Mouse (Mus musculus) G1E-ER4 (cell line): ENCODE data around the gene Serpinf1. TPM values are rescaled to one million over a fixed set of nuclear protein-coding genes. Genes with fewer than 3 reads are reported as not detected.

Experiments used
- GATA1 ChIP-seq: IDR thresholded peaks from one replicate; pipeline ENCODE4 v1.8.0; 2012; ENCODE audit warnings: low read length, inconsistent platforms
- polyA plus RNA-seq: library from polyadenylated mRNA; stranded (reverse); fragments of >175 nt; gene quantifications from 2 replicates; pipeline ENCODE4 v1.2.3, GENCODE M21; 2012

The Serpinf1 gene
- polyA plus RNA-seq, 1 experiment, result not detected

DNA sequence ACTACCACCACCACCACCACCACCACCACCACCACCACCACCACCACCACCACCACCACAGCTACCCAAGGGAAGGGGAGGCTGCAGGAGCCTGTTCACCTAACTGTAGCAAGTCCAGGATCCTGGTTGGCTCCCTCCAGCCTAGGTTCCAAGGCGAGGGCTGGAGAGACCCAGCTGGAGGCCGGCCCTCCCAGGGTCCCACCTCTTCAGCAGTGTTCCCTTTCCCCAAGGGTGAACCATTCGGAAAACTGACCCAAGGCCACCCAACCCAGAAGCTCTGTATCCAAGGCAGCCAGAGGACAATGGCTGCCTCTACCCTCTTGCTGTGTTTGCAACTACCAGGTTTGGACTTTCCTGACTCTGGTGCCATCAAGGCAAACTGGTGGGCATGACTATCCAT is 17.4 kb upstream of the Serpinf1 start:
- no peak for TF ChIP-seq GATA1

DNA sequence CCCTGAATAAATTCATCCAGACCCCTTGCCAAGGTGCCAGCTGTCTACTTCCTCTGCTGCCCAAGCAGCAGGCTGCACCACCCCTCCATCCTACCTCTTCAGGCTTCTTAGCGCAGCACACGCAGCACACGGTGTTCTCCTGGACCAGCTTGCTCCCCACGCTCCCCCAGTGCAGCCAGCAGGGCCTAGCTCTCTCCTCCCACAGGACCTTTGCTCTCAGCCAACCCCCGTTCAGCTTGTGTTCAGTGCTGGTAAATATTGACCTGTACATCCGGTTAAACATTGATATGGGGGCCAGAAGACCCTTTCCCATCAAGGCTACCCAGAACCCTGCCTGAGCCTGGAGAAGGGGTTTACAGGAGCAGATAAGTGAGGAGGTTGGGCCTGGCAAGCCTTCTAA is 16.9 kb upstream of the Serpinf1 start, which contains the start of gene Serpinf2:
Gene Serpinf2 (minus strand): TSS at position 229 of the 400 bp plus-strand sequence.
- TF ChIP-seq GATA1, result no peak

DNA sequence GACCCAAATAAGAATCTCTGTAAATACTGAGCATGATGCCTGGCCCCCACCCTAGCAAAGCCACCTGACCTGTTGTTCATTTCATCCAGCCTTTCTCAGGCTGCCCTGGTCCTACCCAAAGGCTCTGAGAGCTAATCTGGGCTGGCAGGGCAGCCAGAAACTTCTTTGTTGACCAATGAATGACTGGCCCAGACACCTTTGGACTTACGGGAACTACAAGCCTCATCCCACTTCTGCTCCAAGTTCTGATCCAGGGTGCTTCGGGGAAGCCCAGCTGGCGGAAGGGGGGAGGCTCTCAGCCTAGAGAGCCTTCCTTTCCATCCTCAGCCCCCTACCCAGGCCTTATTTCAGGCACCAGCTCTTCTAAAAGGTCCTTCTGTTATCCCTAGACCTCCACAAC is 16.3 kb upstream of the Serpinf1 start:
- TF ChIP-seq GATA1, result no peak

DNA sequence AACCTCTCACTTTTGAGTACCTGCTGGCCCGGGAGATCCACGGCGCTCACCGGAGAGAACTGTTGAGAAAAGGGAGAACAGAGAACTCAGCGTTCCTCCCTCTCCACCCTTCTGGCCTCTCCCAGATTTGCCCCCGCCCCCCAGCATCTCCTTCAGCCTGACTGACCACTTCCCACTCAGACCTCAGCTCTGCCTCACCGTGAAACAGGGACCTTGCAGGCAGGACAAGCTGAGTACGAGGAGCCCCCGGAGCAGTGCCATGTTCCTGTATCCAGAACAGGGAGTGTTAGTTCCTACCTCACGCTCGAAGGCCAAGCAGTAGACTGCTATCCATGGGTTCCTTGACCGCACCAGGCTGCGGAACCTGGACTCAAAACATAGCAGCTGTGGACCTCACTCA is 15.7 kb upstream of the Serpinf1 start:
- TF ChIP-seq GATA1, result no peak

DNA sequence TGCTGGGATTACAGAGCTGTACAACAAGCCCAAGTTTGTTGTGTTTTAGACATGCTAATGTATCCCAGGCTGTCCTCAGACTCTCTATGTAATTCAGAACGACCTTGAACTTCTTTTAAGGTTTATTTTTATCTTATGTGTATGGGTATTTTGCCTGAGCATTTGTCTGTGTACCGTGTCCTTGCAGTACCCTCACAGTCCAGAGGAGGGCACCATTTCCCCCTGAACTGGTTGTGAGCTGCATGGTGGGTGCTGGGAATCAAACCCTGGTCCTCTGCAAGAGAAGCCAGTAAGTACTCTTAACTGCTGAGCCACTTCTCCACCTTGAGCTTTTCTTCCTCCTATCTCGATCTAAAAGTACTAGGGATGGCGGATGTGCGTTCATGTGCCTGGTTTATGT is 11.6 kb upstream of the Serpinf1 start:
- no peak for TF ChIP-seq GATA1

DNA sequence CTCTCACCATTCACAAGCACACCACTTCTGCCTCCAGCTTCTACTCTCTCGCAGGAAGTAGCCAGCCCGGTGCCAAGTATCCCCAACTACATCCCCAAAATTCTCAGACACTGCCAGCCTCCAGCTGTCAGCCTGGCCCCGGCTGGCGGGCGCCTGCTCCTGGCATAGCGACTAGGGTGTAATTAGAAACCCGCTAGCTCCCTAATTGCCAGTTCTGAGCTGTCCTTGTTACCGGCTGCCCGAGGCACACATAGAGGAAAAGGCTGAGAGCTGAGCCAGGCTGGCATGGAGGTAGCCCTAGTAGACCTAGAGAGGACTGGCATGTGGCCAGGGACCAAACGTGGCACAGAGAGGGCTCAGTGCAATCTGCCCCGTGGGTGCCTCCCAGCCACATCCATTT is 8.8 kb upstream of the Serpinf1 start:
- TF ChIP-seq GATA1, result no peak

DNA sequence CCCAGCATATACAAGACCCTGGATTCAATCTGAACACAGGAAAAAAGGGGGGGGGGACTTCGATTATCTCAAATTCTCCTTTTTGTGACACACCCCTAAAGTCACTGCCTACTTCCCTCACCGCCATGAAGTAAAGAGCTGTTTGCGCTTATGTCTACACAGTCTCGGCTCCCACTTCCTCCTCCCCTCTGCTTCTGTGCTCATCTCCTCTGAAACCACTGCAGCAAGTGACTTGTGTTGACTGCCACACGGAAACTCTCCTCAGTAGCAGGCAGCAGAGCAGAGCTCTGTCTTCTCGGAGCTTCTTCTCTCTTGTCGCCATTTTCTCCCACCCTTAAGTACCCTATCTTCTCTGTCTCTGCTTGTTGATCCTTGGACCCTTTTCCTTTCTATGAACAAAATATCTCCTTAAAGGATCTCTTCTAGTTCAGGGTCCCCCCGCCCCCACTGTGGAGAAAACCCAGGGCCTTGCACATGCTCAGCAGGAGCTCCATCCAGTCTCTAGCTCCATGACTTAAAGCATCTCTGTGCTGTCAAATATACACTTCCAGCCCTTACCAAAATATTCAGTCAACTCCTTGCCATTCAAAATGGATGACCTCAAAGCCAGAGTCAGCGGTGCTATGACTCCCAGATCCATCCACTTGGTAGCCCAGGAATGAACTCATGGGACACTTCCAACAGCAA is 6.7 kb upstream of the Serpinf1 start:
- no peak for TF ChIP-seq GATA1

DNA sequence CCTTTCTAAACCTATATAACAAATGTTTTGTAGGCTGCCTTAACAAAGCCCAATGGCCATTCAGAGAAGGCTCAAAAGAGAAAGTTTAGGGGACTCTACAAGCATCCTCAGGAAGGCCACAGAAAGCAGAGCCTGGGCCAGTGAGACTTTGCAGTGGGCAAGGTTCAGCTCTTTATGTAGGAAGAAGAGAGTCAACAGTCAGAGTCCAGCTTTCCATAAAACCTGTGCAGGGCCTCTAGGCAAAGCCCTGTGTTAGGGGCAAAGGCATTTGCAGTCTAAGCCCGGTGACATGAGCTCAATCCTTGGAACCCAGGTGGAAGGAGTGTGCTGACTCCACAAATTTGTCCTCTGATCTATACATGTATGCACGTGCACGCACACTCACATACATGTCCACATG is 2.0 kb upstream of the Serpinf1 start:
- no peak for TF ChIP-seq GATA1

DNA sequence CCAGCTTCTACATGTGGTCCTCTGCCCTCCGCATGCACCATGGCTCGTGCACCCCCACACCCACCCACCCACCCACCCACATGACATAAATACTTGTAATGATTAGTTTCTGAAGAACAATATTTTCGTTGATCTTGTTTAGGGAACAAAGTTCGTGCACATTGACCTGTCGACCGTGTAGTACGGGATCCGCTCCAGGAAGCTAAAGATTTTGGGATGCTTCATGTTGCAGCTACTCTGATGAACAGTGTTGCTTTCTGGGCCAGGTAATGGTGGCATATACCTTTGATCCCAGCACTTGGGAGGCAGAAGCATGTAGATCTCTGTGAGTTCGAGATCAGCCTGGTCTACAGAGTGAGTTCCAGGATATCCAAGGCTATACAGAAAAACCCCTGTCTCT is 1.5 kb upstream of the Serpinf1 start:
- TF ChIP-seq GATA1, result no peak

DNA sequence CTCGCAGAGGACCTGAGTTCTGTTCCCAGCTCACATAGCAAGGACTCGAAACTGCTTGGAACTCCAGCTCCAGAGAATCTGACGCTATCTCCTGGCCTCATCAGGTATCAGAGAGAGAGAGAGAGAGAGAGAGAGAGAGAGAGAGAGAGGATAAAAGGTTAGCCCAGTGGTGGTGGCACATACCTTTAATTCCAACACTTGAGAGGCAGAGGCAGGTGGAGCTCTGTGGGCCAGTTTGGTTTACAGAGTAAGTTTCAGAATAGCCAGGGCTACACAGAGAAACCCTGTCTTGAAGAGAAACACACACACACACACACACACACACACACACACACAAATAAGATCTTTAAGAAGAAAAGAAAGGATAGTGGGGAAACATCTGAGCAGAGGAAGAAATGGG is 590 bp upstream of the Serpinf1 start:
- TF ChIP-seq GATA1, result no peak

DNA sequence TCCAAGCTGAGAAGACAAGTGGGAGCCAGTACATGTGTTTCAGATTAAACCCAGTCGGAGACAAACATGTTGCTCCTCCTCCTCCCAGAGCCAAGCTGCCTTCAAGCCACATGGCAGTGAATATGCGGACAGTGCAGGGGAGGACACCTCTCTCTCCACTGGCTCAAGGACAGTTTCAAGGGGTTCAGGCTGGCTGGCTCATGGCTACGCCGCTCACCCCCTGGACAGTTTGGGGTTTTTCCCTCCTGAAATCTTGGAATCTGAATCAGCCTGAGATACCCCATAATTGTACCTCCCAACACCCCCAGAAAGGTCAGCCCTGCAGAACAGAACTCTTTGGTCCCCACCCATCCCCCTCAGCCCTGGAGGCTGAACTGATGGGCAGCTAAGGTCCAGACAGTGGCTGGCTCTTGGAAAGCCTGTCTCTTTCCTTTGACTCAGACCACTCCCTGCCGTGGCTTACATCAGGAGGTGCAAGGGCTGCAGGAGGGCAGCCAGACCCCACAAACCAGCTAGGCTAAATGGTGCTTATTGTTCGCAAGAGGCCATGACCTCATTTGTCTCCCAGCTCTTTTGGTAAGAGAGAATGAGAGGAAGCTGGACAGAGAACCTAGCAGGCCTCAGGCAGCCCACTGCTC is 1.0 kb downstream of the Serpinf1 start:
- no peak for TF ChIP-seq GATA1

DNA sequence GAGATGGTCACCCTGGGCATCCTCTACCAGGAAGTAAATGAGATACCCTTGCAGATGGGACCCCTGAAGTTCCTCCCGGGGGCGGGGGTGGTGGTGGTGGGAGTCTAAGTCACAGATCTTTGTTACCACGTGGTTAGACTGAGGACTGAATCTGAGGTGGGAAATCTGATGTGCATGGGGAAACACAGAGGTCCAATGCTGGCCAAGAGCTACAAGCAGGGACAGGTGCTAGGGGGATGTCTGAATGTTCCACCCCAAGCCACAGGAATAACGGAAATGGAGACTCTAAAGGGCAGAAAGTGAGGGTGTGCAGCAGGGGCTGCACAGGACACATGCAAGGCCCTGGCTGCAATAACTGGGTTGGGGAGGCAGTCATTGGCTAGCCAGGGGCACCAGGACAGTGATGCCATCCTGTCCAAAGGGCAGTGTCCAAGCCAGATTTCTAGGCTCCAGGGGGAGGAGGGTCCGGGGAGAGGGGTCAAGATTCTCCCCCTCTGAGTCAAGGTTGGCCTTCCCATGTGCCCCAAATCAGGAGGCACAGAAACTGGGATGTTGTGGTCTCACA is 1.6 kb downstream of the Serpinf1 start:
- TF ChIP-seq GATA1, result no peak

DNA sequence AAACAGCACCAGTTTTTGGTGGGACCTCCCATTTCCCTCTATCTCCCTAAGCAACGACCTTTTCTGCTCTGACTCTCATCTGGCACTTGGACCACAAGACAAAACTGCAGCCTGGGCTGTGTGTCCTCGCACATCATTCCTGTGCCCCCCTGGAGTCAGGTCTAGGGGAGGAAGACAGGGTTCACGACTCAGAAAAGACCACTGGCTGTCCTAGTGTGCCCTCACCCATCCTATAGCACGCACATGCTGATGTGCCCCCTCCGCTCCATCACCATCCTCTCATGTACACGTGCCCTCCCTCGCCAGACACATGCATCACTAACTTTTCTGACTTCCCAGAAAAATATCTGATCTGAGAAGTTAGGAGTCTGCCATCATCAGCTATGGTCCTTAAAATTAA is 2.5 kb downstream of the Serpinf1 start:
- no peak for TF ChIP-seq GATA1

DNA sequence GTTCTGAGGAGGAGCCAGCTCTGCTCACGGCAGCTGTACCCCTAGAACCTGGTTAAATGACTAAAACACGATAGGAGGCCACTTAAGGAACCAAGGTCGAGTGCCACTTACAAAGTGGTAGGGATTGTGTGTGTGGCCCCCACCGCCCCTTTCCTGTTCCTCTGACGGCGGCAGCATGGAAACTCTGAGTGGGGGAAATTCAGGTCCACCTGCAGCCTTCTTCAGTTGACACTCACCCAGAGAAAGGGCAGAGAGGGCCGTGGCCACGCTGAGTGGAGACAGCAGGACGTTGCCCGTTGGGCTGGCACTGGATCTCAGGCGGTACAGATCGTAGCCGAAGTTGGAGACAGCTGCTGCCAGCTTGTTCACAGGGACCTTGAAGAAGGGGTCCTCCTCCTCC is 6.5 kb downstream of the Serpinf1 start:
- TF ChIP-seq GATA1, result no peak

DNA sequence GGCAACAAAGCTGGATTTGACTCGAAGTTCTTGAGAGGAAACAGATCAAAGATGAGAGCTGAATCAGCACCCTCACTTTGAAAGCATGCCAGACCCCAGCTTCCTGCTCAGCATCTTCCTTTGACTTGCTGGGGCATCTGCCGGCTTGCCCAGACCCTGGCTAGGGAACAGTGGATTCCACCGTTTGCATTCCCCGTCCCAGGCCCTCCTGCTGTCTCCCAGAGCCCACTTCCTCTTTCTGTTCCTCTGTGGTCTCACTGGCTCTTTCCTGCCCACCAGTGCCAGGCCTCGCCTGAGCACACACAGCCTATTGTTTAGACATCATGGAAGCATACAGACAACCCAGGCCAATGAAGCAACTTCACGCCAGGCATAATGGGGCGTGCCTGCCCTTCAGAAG is 7.4 kb downstream of the Serpinf1 start:
- TF ChIP-seq GATA1, result no peak

DNA sequence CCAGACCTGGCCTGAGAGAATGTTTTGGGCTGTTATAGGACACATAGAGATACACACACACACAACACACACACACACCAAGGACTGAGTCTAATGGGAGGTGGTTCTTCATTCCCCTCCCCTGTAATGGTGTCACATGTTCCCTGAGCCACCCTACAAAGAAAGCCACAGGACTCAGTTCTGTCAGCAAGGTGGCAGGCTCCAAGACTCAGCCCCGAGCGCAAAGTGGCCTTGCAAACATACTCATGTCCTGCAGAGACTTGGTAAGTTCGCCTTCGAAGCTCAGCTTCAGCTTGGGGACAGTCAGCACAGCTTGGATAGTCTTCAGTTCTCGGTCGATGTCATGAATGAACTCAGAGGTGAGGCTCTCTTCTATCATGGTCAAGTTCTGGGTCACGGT is 11.9 kb downstream of the Serpinf1 start:
- TF ChIP-seq GATA1, result no peak

DNA sequence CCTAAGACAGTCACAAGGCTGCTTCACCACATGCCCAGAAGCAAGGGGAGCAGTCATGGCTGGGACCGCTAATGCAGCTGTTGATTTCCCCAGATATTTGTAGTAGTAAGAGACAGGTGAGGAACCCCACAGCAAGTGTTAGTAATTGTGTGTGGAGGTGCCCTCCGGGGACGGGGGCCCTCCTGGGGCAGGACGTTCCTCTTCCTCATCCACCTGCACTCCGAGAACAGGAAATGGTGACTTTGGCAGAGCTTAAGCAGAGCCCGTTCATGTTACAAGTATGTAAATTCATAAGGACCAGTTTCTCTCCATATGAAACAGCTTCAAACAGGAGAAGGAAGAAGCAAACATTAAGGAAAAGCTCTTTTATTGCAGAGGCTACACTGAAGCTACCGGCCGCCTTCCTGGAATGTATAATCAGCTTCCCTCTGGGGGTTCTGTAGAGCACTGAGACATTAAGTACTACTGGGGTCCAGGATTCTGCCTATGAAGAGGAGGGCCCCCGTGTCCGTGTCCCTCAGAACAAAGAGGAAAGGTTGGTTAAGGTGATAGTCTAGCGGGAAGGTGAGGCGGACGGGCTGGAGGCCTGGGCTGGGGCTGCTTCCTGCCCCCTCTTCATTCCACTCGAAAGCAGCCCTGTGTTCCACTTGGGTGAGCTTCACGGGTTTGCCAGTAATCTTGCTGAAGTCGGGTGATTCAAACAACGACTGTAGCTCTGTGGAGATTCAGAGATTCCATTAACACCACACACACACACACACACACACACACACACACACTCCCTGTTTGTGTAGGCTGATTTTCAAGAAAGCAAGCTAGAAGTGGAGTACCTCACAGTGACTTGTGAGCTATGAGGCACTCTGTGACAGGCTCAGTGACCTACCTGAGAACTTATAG is 12.6 kb downstream of the Serpinf1 start:
- no peak for TF ChIP-seq GATA1
